Comparison of ENCODE assay signal across 24 mouse cellular contexts in genomic region chrX:114895489-114895888, GRCm38 (mm10). TPM values are rescaled to one million over a fixed set of nuclear protein-coding genes. Genes with fewer than 3 reads are reported as not detected.
"Had no signal": no experiment of that assay in that cellular context is flagged by ENCODE, and none has a peak within 500 bp of the region (broad histone marks: within the 10 kb centered on the region; RNA-seq: fewer than 3 reads in every experiment).

No protein-coding gene starts in this region.

- H3K27me3 ChIP-seq: neural tube, embryonic 13.5 days; neural tube, embryonic 15.5 days; stomach, embryonic 15.5 days had no signal

- DNase-seq: retina, postnatal 1 day; right cerebral cortex, adult 18-20 months; right cerebral cortex, postnatal 14 days; right cerebral cortex, postnatal 25 days; right cerebral cortex, postnatal 4 days; spleen, adult 18-20 months; thymus, adult 18-20 months; thymus, adult 2 months; thymus, postnatal 14 days; thymus, postnatal 25 days; thymus, postnatal 36 days; thymus, postnatal 4 days had no signal

- H3K27ac ChIP-seq: neural tube, embryonic 13.5 days; neural tube, embryonic 15.5 days; stomach, embryonic 15.5 days; stomach, postnatal 0 days had no signal

- H3K9ac ChIP-seq: neural tube, embryonic 13.5 days; neural tube, embryonic 15.5 days; stomach, embryonic 15.5 days had no signal

- H3K4me3 ChIP-seq: neural tube, embryonic 13.5 days; neural tube, embryonic 15.5 days; stomach, embryonic 15.5 days had no signal

- H3K4me1 ChIP-seq: neural tube, embryonic 13.5 days; neural tube, embryonic 15.5 days; stomach, embryonic 15.5 days had no signal

- H3K9me3 ChIP-seq: neural tube, embryonic 13.5 days; neural tube, embryonic 15.5 days; stomach, embryonic 15.5 days had no signal

- H3K4me2 ChIP-seq: neural tube, embryonic 13.5 days; neural tube, embryonic 15.5 days; stomach, embryonic 15.5 days had no signal

- H3K36me3 ChIP-seq: neural tube, embryonic 13.5 days; neural tube, embryonic 15.5 days; stomach, embryonic 15.5 days had no signal

RNA-seq across cellular contexts. Expression of gene Ube2dnl1, which starts 9.3 kb away (rescaled TPM):
- total RNA-seq: neutrophil, adult 5-6 weeks had no signal
- polyA plus RNA-seq: neural tube, embryonic 13.5 days; neural tube, embryonic 14.5 days; neural tube, embryonic 15.5 days; small intestine, adult 2 months; spleen, adult 2 months; stomach, embryonic 14.5 days; stomach, embryonic 15.5 days; stomach, embryonic 16.5 days; stomach, postnatal 0 days; thymus, adult 2 months; thymus, postnatal 0 days; urinary bladder, adult 2 months had no signal

RNA-seq across cellular contexts. Expression of gene Ube2dnl2, which starts 11.9 kb away (rescaled TPM):
- total RNA-seq: neutrophil, adult 5-6 weeks had no signal
- polyA plus RNA-seq: neural tube, embryonic 13.5 days; neural tube, embryonic 14.5 days; neural tube, embryonic 15.5 days; small intestine, adult 2 months; spleen, adult 2 months; stomach, embryonic 14.5 days; stomach, embryonic 15.5 days; stomach, embryonic 16.5 days; stomach, postnatal 0 days; thymus, adult 2 months; thymus, postnatal 0 days; urinary bladder, adult 2 months had no signal
